Mouse (Mus musculus) spleen, postnatal 36 days (tissue): Measurements from ENCODE around the gene Cd96.

ENCODE experiments used
- DNase-seq, 2 experiments: peaks; one replicate each; pipeline ENCODE4 v3.0.0; 2022; ENCODE audit warnings: low spot score in 2 of 2, mixed read lengths in 1 of 2

The Cd96 gene

GRCm38 (mm10) chr16:46046906-46047305, 73.1 kb downstream of the Cd96 start:
- DNase-seq, result no peak

DNA sequence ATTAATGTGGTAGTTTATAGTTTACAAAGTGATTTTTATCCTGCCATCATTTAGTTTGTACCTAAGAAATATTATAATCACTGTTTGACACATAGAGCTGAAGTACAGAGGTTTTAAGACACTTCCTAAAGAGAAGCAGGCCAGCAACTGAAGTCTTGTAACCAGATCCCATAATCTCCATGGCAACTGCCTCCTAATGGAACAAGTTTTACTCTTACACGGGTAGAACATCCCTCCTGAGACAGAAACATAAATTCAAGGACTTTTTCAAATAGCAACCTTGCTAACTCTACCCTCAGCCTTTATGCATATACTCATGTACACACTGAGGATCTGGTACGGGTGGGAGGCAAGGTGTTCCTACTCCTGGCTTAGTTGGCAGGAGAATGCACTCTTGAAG, 83.8 kb downstream of the Cd96 start:
- no peak for DNase-seq

- no peak for DNase-seq
These were observed 86.2 kb downstream of the Cd96 start for GRCm38 (mm10) chr16:46033896-46034295.

GRCm38 (mm10) chr16:46022958-46023491, 97.0 kb downstream of the Cd96 start:
- DNase-seq, result no peak

DNA sequence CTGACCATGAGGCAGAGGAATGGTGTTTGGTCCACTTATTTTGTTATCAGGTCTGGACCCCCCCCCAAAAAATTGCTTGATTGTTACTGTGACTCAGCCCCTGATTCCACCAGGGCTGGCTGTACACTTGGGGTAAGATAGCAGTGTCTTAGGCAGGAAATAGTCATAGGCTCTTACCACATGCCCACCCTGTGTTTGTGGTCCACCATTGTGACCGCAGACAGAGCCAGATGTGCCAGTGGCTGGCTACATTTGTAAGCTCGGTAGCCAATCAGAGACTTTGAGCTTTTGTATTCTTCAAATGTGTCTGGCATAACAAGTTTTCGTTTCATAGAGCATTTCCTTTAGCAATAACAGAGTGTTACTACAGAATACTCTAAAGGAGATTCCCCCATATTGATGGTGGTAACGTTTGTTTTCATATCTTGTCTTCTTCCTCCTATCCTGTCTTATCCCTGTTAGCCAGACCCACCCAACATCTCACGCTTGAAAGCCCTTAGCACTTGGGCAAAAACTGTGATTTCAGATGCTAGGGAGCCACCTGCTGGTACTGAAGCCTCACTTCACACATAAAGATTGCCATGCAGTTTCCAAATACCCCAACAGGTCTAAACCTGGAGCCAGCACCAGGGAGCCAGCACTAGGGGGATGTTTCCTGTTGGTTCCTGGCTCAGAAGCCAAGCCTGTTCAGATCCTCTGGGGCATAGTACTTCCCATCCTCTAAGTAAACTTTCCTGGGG, 97.7 kb downstream of the Cd96 start:
- DNase-seq, result peak in 1 of 2 experiments; percentile 33

- no peak for DNase-seq
These were observed 98.7 kb downstream of the Cd96 start for GRCm38 (mm10) chr16:46021302-46021701.

- no peak for DNase-seq
These were observed 99.7 kb downstream of the Cd96 start for GRCm38 (mm10) chr16:46020396-46020795.

GRCm38 (mm10) chr16:46019799-46020198, 100.3 kb downstream of the Cd96 start:
- no peak for DNase-seq

DNA sequence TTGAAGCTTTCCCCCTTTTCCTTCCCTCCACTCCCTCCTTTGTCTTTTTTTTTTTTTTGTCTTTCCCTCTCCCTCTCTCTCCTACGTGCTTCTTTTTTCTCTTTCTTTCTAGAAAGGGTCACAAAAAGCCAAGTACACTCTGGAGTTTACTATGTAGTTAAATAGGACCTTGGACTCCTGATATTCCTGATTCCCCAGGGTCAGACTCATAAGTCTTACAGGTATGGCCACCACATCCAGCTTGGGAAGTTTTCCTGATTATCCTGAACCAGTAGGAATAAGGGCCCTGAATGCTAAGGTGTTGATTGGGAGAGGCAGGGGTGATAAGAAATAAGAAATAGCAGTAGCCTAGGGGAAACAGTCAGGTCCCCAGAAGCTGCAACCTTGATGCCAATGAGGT, 100.7 kb downstream of the Cd96 start:
- DNase-seq, result no peak

- peak in 1 of 2 experiments; percentile 2 for DNase-seq
These were observed 108.4 kb downstream of the Cd96 start for GRCm38 (mm10) chr16:46011696-46012095.

DNA sequence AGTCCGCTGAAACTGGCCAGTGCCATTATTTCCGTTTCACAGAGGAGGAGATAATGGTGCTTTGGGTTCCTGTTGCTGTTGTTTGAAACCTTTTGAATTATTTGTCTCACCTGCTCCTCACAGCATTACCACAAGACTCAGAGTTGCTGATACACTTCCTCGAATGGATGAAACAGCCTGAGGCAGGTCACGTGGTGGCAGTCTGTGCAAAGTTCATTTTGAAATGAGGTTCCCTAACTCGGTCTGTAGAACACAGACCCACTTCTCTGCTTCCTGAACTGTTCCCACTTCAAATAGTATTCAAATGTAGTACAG, 109.2 kb downstream of the Cd96 start:
- peak; percentile 52 to 62 for DNase-seq

DNA sequence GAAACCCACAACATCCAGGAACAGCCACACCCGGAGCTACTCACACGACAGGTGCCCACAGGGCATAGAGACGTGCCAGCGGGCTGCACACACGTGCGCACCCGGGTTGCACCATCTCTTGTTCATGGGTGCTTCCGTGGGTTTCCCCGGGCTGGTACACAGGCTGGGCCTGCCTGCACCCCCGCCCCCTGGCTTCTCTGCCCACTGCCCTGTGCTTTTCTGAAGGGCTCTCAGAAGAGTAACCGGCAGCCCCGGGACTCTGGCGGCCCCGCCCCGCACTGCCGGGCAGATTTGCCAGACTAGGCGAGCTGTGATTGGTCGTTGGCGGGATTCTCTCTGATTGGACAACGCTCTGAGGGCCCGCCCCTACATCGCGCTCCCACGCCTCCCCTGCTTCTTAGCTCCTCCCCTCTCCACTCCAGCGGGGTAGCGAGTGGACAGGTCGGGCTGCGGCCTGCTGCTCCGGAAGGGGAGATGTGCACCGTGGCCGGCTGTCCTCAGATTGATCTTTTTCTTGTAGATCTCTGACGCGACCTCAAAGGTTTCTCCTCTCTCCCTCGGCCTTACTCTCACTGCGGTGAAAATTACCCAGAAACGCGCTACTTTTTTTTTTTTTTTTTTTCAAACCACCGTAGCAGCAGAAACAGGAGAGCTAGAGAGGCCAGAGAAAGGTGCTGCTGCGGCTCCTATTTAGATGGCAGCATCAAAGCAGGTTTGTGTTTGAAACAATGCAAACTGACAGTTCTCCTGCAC, 109.7 kb downstream of the Cd96 start, which contains the start of gene Plcxd2:
Gene Plcxd2, minus strand, starts transcription at position 66 of the 753 bp plus-strand sequence.
- DNase-seq, result peak; percentile 93 to 94

- no peak for DNase-seq
These were observed 110.3 kb downstream of the Cd96 start for GRCm38 (mm10) chr16:46009717-46010116.

DNA sequence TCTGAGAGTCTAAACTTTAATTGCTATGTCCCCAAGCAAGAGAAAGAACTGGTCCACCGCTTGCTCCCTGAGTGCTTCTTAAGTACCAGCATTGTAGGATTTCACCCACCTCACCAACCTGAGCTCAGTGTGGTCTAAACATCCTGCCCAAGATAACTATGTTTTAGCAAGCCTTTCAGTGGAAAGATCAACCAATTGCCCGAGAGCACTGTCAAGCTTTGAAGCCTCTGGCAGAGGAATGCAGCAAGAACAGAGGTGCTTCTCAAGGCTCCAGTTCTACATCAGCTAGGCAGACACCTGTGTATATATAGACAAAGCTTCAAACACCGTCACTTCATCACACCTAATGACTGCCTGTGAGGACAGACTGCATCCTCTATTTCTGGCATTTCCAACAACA, 111.3 kb downstream of the Cd96 start:
- peak; percentile 5 to 10 for DNase-seq

DNA sequence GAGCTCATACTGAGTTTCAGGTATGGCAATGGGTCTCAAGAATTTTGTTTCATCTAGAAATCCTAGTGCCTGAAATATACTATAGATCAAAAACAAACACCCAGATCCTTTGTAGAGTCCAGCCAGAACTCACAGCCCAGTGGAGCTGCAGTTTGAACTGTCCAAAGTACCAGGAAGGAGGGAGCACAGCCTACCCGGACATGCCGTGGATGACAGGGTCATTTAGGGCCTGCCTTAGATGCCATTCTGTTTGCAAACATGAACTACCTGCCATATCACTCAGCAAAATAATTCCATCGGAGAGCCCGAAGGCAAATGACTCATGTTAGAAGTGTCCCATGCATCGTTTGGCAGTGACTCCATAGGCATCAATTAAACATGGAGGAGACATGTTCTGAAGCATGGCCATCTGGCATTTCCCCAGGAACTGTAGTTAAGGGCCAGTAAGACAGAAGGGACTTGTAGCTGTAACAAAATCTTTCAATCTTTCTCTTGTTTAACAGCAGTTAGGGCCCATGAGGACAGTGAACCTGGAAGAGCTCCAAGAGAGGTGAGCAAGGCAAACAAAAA, 111.9 kb downstream of the Cd96 start:
- DNase-seq, result no peak

DNA sequence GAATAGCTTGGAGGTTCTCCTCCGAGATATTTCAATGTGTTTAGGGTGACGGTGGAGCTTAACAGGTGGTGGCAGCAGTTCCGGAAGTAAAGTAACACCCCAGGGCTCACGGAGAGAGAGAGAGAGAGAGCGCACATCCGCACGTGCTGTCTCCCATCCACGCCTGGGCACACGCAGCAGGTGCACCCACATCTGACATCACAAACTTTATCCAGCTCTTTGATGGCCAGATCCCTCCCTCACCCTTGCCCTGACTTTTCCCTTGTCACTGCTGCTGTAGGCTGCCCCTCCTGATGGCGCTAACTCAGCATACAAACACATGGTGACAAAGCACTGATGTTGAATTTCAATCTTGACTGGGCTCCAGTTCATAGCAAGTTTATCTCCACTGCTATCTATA, 113.8 kb downstream of the Cd96 start:
- peak; percentile 2 to 4 for DNase-seq

- DNase-seq, result peak in 1 of 2 experiments; percentile 2
These were observed 118.4 kb downstream of the Cd96 start for GRCm38 (mm10) chr16:46001550-46002166.

GRCm38 (mm10) chr16:46000976-46001375, 119.1 kb downstream of the Cd96 start:
- DNase-seq, result no peak

- DNase-seq, result no peak
These were observed 120.5 kb downstream of the Cd96 start for GRCm38 (mm10) chr16:45999374-46000191.

GRCm38 (mm10) chr16:45998231-45998630, 121.8 kb downstream of the Cd96 start:
- DNase-seq, result no peak
